Mouse (Mus musculus): ENCODE data around the gene Kcp. TPM values are rescaled to one million over a fixed set of nuclear protein-coding genes. Genes with fewer than 3 reads are reported as not detected.

Gene Kcp
- polyA plus RNA-seq, 1 experiment from 2014 or later, result 3.2 TPM

DNA sequence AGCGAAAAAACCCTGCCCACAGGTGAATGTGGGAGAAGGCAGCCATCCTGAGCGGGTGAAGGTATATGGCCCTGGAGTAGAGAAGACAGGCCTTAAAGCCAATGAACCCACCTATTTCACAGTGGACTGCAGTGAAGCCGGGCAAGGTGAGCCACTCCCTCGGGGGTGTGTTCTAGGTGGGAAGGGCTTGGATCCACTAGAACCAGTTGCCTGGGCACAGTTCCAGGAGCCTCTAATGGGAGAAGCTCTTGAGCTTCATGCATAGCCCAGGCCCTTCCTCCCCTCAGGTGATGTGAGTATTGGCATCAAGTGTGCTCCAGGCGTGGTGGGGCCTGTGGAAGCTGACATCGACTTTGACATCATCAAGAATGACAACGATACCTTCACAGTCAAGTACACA is 62.4 kb downstream of the Kcp start:
- Histone ChIP-seq H3K4me2 (no peak overlapping the region), H3K9ac (no peak overlapping the region), H3K36me3 (0 out of 2 replicates have a peak, but pooled peaks cover 2% of the 10 kb centered on the region), H3K4me3 (no peak overlapping the region), H3K27ac (no peak overlapping the region), H3K27me3 (replicated peaks) (peaks cover 2% of the 10 kb centered on the region), H3K4me1 (no peaks in the 10 kb centered on the region), H3K9me3 (replicated peaks) (no peaks in the 10 kb centered on the region)
- WGBS (ENCODE audit: insufficient replicate concordance), result 79% methylated on average over 7 of the region's 7 CpGs
- no peak for ATAC-seq

DNA sequence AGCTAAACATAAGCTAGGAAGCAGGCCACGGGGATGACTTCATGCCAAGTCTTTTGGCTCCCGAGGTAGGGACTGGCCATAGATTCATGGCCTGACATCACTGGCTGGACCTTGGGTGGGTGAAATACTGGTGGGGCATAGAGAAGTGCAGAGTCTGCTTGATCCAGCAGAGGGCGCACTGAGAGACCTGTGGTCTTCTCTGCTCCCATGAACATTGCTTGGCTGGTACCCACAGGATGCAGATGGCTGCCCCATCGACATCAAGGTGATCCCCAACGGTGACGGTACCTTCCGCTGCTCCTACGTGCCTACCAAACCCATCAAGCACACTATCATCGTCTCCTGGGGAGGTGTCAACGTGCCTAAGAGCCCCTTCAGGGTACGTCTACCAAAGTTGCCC is 63.0 kb downstream of the Kcp start:
- Histone ChIP-seq H3K27me3 (replicated peaks) (peaks cover 7% of the 10 kb centered on the region), H3K9me3 (replicated peaks) (no peaks in the 10 kb centered on the region), H3K36me3 (0 out of 2 replicates have a peak, but pooled peaks cover 2% of the 10 kb centered on the region), H3K4me2 (no peak overlapping the region), H3K4me1 (no peaks in the 10 kb centered on the region), H3K9ac (no peak overlapping the region), H3K4me3 (no peak overlapping the region), H3K27ac (no peak overlapping the region)
- ATAC-seq, result no peak
- 52% methylated on average over 11 of the region's 11 CpGs for WGBS (ENCODE audit: insufficient replicate concordance)

DNA sequence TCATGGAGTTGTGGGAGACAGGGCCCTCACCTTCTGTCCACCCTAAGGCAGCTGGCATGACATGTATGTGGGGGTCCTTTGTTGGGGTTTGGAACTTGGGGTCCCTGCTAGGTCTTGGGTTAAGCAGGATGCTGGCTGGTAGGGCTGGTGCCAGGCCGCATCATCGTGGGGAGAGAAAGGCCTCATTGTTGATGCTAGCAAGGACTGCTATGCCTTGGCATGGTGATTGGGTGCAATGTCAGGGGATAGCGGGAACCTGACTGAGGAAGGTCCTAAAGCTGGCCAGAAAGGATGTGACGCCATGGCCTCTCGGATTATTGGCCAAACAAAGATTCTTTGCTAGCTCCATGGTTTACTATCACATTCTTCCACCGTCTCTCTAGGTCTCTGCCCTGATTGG is 68.0 kb downstream of the Kcp start:
- 74% methylated on average over 6 of the region's 6 CpGs for WGBS (ENCODE audit: insufficient replicate concordance)
- H3K27me3 ChIP-seq (replicated peaks), result peaks cover 50% of the 10 kb centered on the region
- H3K4me3 ChIP-seq, result no peak overlapping the region

DNA sequence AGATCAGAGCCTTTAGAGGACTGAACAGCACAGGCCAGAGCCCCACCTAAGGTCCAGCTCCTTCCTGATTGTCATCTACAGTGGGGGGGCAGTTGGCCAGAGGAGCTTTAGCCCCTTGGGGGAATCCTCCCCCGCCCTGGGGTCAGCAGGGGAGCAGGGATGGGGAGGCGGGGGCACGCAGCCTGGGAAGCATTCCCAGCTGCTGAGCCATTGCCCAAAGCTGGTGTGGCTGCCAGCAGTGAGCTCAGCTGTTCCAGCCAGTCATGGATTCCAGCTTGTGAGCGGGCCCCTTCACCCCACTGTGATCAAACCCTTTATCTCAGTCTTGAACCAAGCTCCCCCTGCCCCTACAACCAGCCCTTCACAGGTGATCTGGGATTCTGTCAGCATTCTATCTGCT is 68.5 kb downstream of the Kcp start:
- peaks cover 56% of the 10 kb centered on the region for H3K27me3 ChIP-seq (replicated peaks)
- no peak for ATAC-seq
- WGBS (ENCODE audit: insufficient replicate concordance), result 76% methylated on average over 4 of the region's 4 CpGs
- H3K4me3 ChIP-seq, result no peak overlapping the region
- H3K4me1 ChIP-seq, result peaks cover 17% of the 10 kb centered on the region
- no peak overlapping the region for H3K9ac ChIP-seq
- no peaks in the 10 kb centered on the region for H3K9me3 ChIP-seq (replicated peaks)
- H3K36me3 ChIP-seq, result 0 out of 2 replicates have a peak, but pooled peaks cover 2% of the 10 kb centered on the region
- H3K4me2 ChIP-seq, result no peak overlapping the region
- no peak overlapping the region for H3K27ac ChIP-seq

More for the DNA sequence above, 68.0 kb downstream of the Kcp start:
- H3K4me2 ChIP-seq, result no peak overlapping the region
- no peak for ATAC-seq
- no peak overlapping the region for H3K9ac ChIP-seq
- H3K4me1 ChIP-seq, result peaks cover 13% of the 10 kb centered on the region
- H3K36me3 ChIP-seq, result 0 out of 2 replicates have a peak, but pooled peaks cover 2% of the 10 kb centered on the region
- no peaks in the 10 kb centered on the region for H3K9me3 ChIP-seq (replicated peaks)
- no peak overlapping the region for H3K27ac ChIP-seq

DNA sequence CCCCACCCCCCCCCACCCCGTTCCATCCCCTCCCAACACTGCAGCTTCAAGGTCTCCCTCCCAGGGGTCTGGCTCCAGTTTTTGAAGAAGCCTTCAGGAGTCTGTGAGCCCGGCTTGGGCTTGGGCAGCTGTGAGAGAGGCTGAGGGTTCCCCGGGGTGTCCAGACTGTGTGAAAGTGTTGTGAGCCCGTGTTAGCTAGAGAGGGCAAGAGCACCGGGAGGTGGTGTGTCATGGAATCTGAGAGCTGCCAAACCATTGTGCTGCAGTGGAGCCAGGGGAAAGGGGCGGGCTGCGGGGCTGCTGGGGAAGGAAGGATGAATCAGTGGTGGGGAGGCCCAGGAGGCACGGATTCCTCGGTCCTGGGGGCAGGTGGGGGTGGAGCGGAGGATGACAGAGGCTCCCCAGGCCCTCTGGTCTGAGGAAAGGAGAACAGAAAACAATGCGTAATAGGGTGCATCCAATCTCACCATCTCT is 71.3 kb downstream of the Kcp start:
- WGBS (ENCODE audit: insufficient replicate concordance), result 10% methylated on average over 11 of the region's 11 CpGs
- H3K4me3 ChIP-seq, result 0 out of 2 replicates have a peak overlapping the region, but pooled peaks have one; percentile 42
- H3K27ac ChIP-seq, result peak overlapping the region; percentile 25; the same call in 1 of the 2 replicates
- no peaks in the 10 kb centered on the region for H3K36me3 ChIP-seq
- H3K27me3 ChIP-seq (replicated peaks), result peaks cover 83% of the 10 kb centered on the region
- H3K9me3 ChIP-seq (replicated peaks), result no peaks in the 10 kb centered on the region
- peak overlapping the region; percentile 64 for H3K4me2 ChIP-seq
- no peak overlapping the region for H3K9ac ChIP-seq
- H3K4me1 ChIP-seq, result peaks cover 21% of the 10 kb centered on the region
- no peak for ATAC-seq

DNA sequence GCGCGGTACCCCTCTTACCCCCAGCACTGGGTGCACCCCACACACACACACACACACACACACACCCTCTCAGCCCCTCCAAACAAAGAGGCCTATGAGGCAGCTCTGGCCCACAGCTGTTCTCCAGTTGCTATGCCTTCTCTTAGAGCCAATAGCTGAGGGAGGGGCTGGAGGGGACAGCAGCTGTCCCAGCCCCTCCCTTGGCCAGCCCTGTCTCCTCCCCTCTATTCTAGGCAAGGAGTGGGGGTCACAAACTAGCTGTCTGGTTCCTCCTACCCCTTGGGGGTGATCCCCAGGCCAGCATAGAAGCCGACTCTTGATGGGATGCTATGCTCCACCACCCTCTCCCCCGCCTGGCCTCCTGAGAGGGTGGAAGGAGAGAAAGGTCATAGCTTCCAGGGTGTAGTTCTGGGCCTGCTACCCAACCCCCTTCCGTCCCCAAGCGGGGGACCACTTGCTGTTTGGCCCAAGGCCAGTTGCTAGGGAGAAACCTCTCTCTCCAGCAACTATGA is 71.8 kb downstream of the Kcp start:
- Histone ChIP-seq H3K4me1 (peaks cover 21% of the 10 kb centered on the region), H3K27me3 (replicated peaks) (peaks cover 88% of the 10 kb centered on the region), H3K9ac (no peak overlapping the region), H3K27ac (peak overlapping the region; percentile 36; the same call in 1 of the 2 replicates), H3K4me3 (peak overlapping the region; percentile 42; the same call in 1 of the 2 replicates), H3K36me3 (no peaks in the 10 kb centered on the region), H3K9me3 (replicated peaks) (no peaks in the 10 kb centered on the region), H3K4me2 (peak overlapping the region; percentile 64)
- no peak for ATAC-seq
- 28% methylated on average over 6 of the region's 6 CpGs for WGBS (ENCODE audit: insufficient replicate concordance)

DNA sequence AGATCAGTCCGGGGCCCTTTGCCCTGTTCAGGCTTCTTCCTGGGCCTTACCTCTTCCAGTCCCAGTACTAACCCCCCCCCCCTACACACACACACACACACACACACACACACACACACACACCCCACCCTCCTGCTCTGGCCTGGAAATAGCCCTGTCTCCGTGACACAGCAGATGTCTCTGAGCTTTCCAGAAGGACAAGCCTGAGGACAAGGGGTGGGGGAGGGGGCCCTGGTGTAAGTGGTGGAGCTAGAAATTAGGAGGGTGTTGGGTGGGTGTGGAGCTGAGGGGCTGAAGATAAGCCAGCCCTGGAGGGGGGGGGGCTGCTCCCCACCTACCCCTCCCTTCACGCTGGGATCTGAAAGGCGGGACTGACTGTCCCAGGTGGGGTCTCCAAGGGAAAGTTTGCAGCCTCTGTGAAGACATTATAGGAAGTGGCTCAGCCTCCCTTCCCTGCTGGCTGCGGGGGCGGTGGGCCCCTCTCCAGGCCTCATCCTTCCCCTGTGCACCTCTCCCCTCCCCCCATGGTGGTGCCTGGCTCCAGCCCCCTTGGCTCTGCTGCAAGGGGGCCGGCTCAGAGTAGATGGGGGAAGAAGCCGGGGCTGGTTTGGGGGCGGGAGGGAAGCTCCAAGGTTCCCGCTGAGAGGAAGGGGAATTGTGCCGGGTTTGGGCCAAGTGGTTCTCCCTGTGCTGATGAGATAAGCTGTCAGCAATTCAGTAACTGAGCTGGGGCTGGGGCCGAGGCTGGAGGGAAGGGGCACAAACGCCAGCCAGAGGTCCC is 72.7 kb downstream of the Kcp start:
- no peaks in the 10 kb centered on the region for H3K36me3 ChIP-seq
- H3K4me3 ChIP-seq, result peak overlapping the region; percentile 42
- H3K9me3 ChIP-seq (replicated peaks), result no peaks in the 10 kb centered on the region
- peak; percentile 19; the same call in 1 of the 2 replicates for ATAC-seq
- WGBS (ENCODE audit: insufficient replicate concordance), result 3% methylated on average over 11 of the region's 13 CpGs
- H3K27ac ChIP-seq, result peak overlapping the region; percentile 41; the same call in 1 of the 2 replicates
- peak overlapping the region; percentile 64 for H3K4me2 ChIP-seq
- H3K9ac ChIP-seq, result no peak overlapping the region
- H3K4me1 ChIP-seq, result peaks cover 21% of the 10 kb centered on the region
- H3K27me3 ChIP-seq (replicated peaks), result peaks cover 91% of the 10 kb centered on the region

DNA sequence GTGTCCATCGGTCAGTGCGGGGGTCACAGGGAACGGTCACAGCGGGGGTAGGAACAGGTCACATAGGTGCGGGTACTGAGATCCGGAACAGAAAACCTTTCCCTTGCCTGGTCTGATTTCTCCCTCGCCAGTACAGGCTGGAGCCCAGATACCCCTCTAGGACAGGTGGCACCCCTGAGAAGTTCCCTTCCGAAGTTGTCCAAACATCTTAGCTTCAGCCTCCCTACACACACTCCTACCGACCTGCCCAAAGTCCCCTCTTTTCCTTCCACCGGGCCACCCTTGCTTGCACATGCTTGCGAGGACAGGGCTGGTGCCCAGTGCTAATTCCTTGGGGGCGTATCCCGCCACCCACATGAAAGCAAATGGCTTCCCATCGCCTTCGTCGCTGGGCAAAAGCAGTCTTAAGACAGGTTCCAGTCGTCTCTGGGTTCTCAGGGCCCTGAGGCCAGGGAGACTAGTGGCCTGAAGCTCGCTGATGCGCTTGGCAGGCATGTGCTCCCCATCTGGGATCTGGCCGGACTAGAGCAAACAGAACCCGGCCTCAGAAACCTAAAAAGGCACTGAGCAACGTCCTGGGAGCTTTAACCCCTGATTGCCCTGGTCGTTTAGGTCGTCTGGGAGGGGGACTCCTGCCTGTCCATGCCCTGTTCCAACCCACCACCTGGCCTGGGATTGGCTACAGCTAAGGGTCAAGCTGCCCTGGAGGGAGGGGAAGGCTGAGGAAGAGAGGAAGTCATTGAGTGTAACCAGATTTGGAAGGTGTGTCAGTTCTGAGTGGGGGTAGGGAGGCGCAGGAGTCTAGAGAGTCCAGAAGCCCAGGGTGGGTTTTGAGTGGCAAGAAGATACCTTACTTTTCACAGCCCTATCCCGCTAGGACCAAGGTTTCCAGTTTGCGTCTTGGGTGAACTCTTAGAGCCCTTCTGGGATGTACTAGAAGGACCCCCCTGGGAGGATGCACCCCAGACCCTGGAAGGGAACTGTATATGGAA is 73.7 kb downstream of the Kcp start:
- 4% methylated on average over 27 of the region's 27 CpGs for WGBS (ENCODE audit: insufficient replicate concordance)
- H3K9ac ChIP-seq, result no peak overlapping the region
- peaks cover 84% of the 10 kb centered on the region for H3K27me3 ChIP-seq (replicated peaks)
- H3K36me3 ChIP-seq, result no peaks in the 10 kb centered on the region
- no peak for ATAC-seq
- peak overlapping the region; percentile 64 for H3K4me2 ChIP-seq
- no peaks in the 10 kb centered on the region for H3K9me3 ChIP-seq (replicated peaks)
- H3K4me3 ChIP-seq, result peak overlapping the region; percentile 42
- H3K4me1 ChIP-seq, result peaks cover 21% of the 10 kb centered on the region
- peak overlapping the region; percentile 41; the same call in 1 of the 2 replicates for H3K27ac ChIP-seq

DNA sequence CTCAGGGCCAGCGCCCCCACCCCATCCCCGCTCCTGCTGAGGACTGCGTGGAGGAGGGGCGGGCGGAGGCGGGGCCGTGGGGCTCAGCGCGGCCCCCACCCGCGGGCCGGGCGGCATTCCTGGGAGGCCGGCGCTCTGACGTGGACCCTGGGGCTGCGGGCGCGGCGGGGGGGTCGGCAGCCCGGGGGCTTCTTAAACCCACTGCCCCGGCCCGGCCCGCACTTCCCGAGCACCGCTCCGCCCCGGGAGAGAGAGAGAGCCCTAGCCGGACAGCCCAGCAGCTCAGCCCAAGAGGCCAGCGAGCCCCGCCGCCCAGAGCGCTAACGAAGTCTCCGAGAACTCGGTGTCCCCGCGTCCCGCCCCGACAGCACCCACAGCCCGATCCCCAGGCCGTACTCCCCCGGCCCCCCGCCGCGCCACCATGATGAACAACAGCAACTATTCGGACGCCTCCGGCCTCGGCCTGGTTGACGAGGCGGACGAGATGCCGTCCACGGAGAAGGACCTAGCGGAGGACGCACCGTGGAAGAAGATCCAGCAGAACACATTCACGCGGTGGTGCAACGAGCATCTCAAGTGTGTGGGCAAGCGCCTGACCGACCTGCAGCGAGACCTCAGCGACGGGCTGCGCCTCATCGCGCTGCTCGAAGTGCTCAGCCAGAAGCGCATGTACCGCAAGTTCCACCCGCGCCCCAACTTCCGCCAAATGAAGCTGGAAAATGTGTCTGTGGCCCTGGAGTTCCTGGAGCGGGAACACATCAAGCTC is 74.5 kb downstream of the Kcp start, which contains the start of gene Flnc:
Gene Flnc (plus strand): TSS at position 219 of the 766 bp plus-strand sequence.
- under 1% methylated on average over 75 of the region's 77 CpGs for WGBS (ENCODE audit: insufficient replicate concordance)
- peak within 1 kb of the TSS; percentile 29 for H3K9ac ChIP-seq
- peak within 1 kb of the TSS; percentile 42 for H3K4me3 ChIP-seq
- H3K27me3 ChIP-seq (replicated peaks), result peaks cover 78% of the 10 kb centered on the region
- H3K4me1 ChIP-seq, result peaks cover 21% of the 10 kb centered on the region
- no peak for ATAC-seq
- H3K9me3 ChIP-seq (replicated peaks), result no peaks in the 10 kb centered on the region
- no peak within 1 kb of the TSS for H3K27ac ChIP-seq
- H3K4me2 ChIP-seq, result peak within 1 kb of the TSS; percentile 64
- no peaks in the 10 kb centered on the region for H3K36me3 ChIP-seq

DNA sequence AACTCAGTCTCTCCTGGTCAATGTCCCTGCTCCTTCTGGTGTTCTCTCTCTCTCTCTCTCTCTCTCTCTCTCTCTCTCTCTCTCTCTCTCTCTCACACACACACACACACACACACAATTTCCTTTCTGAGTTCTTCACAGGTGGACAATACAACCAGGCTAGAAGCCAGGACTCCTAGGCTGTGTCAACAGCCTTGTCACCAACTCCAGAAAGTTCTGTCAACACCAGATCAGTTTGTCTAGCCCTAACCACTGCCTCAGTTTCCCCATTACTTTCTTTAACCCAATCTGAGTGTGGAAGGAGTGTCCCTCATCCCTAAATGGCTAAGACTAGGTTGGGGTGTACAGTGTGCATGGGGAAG is 75.1 kb downstream of the Kcp start:
- no peak for ATAC-seq
- Histone ChIP-seq H3K27me3 (replicated peaks) (peaks cover 73% of the 10 kb centered on the region), H3K9ac (no peak overlapping the region), H3K4me3 (peak overlapping the region; percentile 42), H3K4me2 (peak overlapping the region; percentile 64), H3K36me3 (no peaks in the 10 kb centered on the region), H3K4me1 (peaks cover 21% of the 10 kb centered on the region), H3K27ac (no peak overlapping the region), H3K9me3 (replicated peaks) (no peaks in the 10 kb centered on the region)

DNA sequence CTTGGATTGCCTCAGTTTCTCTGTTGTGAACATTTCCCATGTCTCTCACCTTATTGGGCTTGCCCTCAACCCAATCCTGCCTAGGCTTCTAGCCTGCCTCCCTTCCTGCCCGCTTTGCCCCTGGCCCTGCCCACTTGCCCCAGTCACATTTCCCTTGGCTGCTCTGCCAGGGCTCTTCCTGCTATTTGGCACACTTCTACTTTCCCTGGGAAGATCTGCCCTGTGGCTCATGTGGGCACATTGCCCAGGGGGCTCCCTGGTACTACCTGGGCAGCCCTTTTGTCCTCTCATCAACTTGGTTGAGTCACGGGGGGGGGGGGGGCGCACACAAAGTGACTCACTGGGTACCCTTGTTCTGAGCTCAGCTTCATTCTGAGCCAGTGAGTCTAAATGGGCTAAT is 75.6 kb downstream of the Kcp start:
- Histone ChIP-seq H3K27ac (no peak overlapping the region), H3K4me2 (no peak overlapping the region), H3K36me3 (no peaks in the 10 kb centered on the region), H3K27me3 (replicated peaks) (peaks cover 74% of the 10 kb centered on the region), H3K9me3 (replicated peaks) (no peaks in the 10 kb centered on the region), H3K4me3 (no peak overlapping the region), H3K9ac (no peak overlapping the region), H3K4me1 (peaks cover 21% of the 10 kb centered on the region)
- ATAC-seq, result no peak
- 36% methylated on average over 3 of the region's 3 CpGs for WGBS (ENCODE audit: insufficient replicate concordance)
